Comparison of ENCODE assay signal across 28 mouse cellular contexts in genomic region chr5:98416385-98417145, GRCm38 (mm10).
DNase-seq lines count a peak whose midpoint lies in the region; ATAC-seq and TF ChIP-seq lines count a peak whose summit lies in the region.
"Had no signal": no experiment of that assay in that cellular context is flagged by ENCODE, and none has a peak within 500 bp of the region (broad histone marks: within the 10 kb centered on the region; RNA-seq: fewer than 3 reads in every experiment).

No protein-coding gene starts in this region.

- CTCF ChIA-PET in Patski (lab: Charles Lee), result interaction anchor here (1.0 to 1.8 kb wide), 6 partner anchors 9 to 161 kb away, joined by 3 to 5 read pairs (median 3); no protein-coding TSS in a partner anchor

- POLR2A ChIA-PET in Patski (lab: Charles Lee), result interaction anchor here (1.2 kb wide), 1 partner anchor 9 kb away, joined by 3 read pairs; no protein-coding TSS in a partner anchor

- TF ChIP-seq CTCF in Patski (IDR thresholded peaks at IDR 0.05), result no peak

- peak; percentile 90 for ATAC-seq in kidney, embryonic 16.5 days (ENCODE audit: low FRiP score, low TSS enrichment)
- ATAC-seq in Patski, result peak; percentile 54
- ATAC-seq in limb, embryonic 12.5 days (ENCODE audit: insufficient number of reproducible peaks, insufficient read depth, low FRiP score, low TSS enrichment, low read depth), result no peak
- ATAC-seq: activated CD4-positive, CD25-positive, alpha-beta regulatory T cell, adult 4 months; forebrain, embryonic 13.5 days; hindbrain, embryonic 16.5 days had no signal

- WGBS in kidney, embryonic 16.5 days, result 47% methylated on average over 9 of the region's 9 CpGs
- WGBS in limb, embryonic 12.5 days, result 83% methylated on average over 9 of the region's 9 CpGs
- WGBS in embryonic facial prominence, embryonic 10.5 days, result 88% methylated on average over 9 of the region's 9 CpGs

- H3K27ac ChIP-seq in kidney, embryonic 16.5 days (ENCODE audit: low read length), result peak overlapping the region; percentile 50
- peak overlapping the region; percentile 71 for H3K27ac ChIP-seq in limb, embryonic 12.5 days
- H3K27ac ChIP-seq in embryonic facial prominence, embryonic 10.5 days (replicated peaks), result no peak overlapping the region
- H3K27ac ChIP-seq: forebrain, embryonic 13.5 days; heart, embryonic 10.5 days; heart, embryonic 15.5 days; liver, embryonic 14.5 days; neural tube, embryonic 12.5 days; stomach, postnatal 0 days had no signal

- no peaks in the 10 kb centered on the region for H3K36me3 ChIP-seq in kidney, embryonic 16.5 days (ENCODE audit: insufficient read depth, low read length)
- no peaks in the 10 kb centered on the region for H3K36me3 ChIP-seq in limb, embryonic 12.5 days
- no peaks in the 10 kb centered on the region for H3K36me3 ChIP-seq in embryonic facial prominence, embryonic 10.5 days (replicated peaks)
- H3K36me3 ChIP-seq: heart, embryonic 10.5 days; heart, embryonic 15.5 days; neural tube, embryonic 12.5 days had no signal

- H3K9ac ChIP-seq in kidney, embryonic 16.5 days (replicated peaks; ENCODE audit: low read length), result no peak overlapping the region
- no peak overlapping the region for H3K9ac ChIP-seq in limb, embryonic 12.5 days (replicated peaks)
- H3K9ac ChIP-seq: forebrain, embryonic 13.5 days; heart, embryonic 15.5 days; liver, embryonic 14.5 days; neural tube, embryonic 12.5 days had no signal

- H3K4me2 ChIP-seq in kidney, embryonic 16.5 days (replicated peaks; ENCODE audit: low read depth, low read length), result peak overlapping the region; percentile 10; the same call in 1 of the 2 replicates
- H3K4me2 ChIP-seq in limb, embryonic 12.5 days, result no peak overlapping the region
- H3K4me2 ChIP-seq: forebrain, embryonic 13.5 days; heart, embryonic 15.5 days; midbrain, embryonic 11.5 days; neural tube, embryonic 12.5 days had no signal

- no peak for DNase-seq in kidney, adult 11 months
- no peak for DNase-seq in Patski (ENCODE audit: low read depth, low spot score)
- DNase-seq in kidney, postnatal 10 days, result peak; percentile 39
- no peak for DNase-seq in retina, postnatal 1 day
- DNase-seq in embryonic facial prominence, embryonic 10.5 days (ENCODE audit: low spot score), result no peak
- DNase-seq: adrenal gland, adult 8-10 months; cerebellum, adult 2 months; cerebellum, postnatal 25 days; gastrocnemius, postnatal 25 days; heart, adult 11 months; layer of hippocampus, adult 9-11 months; liver; lung, adult 2 months; right cerebral cortex, postnatal 4 days; thymus, adult 18-20 months; thymus, postnatal 25 days had no signal

- H3K4me3 ChIP-seq in kidney, embryonic 16.5 days (ENCODE audit: low read length), result no peak overlapping the region
- H3K4me3 ChIP-seq in limb, embryonic 12.5 days (replicated peaks), result no peak overlapping the region
- no peak overlapping the region for H3K4me3 ChIP-seq in embryonic facial prominence, embryonic 10.5 days
- H3K4me3 ChIP-seq: forebrain, embryonic 13.5 days; heart, embryonic 10.5 days; heart, embryonic 15.5 days; myocyte; neural tube, embryonic 12.5 days had no signal

- in situ Hi-C loops in Patski (cut with MboI; ENCODE audit: low pct_unique_long_range_greater_than_20kb), result no loop called here

- H3K27me3 ChIP-seq in kidney, embryonic 16.5 days (ENCODE audit: insufficient read depth, low read length), result no peaks in the 10 kb centered on the region
- H3K27me3 ChIP-seq in Patski, result no peaks in the 10 kb centered on the region
- H3K27me3 ChIP-seq in limb, embryonic 12.5 days, result peaks cover 3% of the 10 kb centered on the region; the same call in 1 of the 2 replicates
- no peaks in the 10 kb centered on the region for H3K27me3 ChIP-seq in embryonic facial prominence, embryonic 10.5 days (replicated peaks; ENCODE audit: low read depth, poor library complexity, severe bottlenecking)
- H3K27me3 ChIP-seq: forebrain, embryonic 13.5 days; heart, embryonic 15.5 days; neural tube, embryonic 12.5 days had no signal

- peaks cover 3% of the 10 kb centered on the region; the same call in 1 of the 2 replicates for H3K9me3 ChIP-seq in kidney, embryonic 16.5 days (ENCODE audit: low read length)
- no peaks in the 10 kb centered on the region for H3K9me3 ChIP-seq in limb, embryonic 12.5 days
- H3K9me3 ChIP-seq in embryonic facial prominence, embryonic 10.5 days, result no peaks in the 10 kb centered on the region
- H3K9me3 ChIP-seq: forebrain, embryonic 13.5 days; heart, embryonic 10.5 days; heart, embryonic 15.5 days; neural tube, embryonic 12.5 days had no signal

- H3K4me1 ChIP-seq in kidney, embryonic 16.5 days (ENCODE audit: insufficient read depth, low read length), result peaks cover 13% of the 10 kb centered on the region; the same call in 1 of the 2 replicates
- H3K4me1 ChIP-seq in limb, embryonic 12.5 days (replicated peaks), result 0 out of 2 replicates have a peak, but pooled peaks cover 11% of the 10 kb centered on the region
- H3K4me1 ChIP-seq in embryonic facial prominence, embryonic 10.5 days, result no peaks in the 10 kb centered on the region
- H3K4me1 ChIP-seq: forebrain, embryonic 13.5 days; heart, embryonic 15.5 days; neural tube, embryonic 12.5 days had no signal
